Mouse (Mus musculus) adipocyte (in vitro differentiated cells): ENCODE measurements around the gene Elfn1.

Source experiments
- DNase-seq: peaks from one replicate; pipeline ENCODE4 v3.0.0-alpha.2; 2016; ENCODE audit warnings: low spot score

Elfn1 gene

GRCm38 (mm10) chr5:140022861-140023260 lies 115.1 kb downstream of the Elfn1 start:
- no peak for DNase-seq

GRCm38 (mm10) chr5:140023941-140024500 lies 116.3 kb downstream of the Elfn1 start:
- peak; percentile 92 for DNase-seq
